Mouse (Mus musculus) lung, embryonic 14.5 days (tissue): ENCODE results near the gene Zfp618. TPM values are rescaled to one million over a fixed set of nuclear protein-coding genes. Genes with fewer than 3 reads are reported as not detected.
A peak's percentile ranks its signal among the peaks of the same experiment; 100 is the strongest.

Source experiments
- ATAC-seq: fragments of 200-750 bp; cut with Nextera tagmentation; 2 replicates; pipeline ENCODE4 v1.8.0; 2017; ENCODE audit warnings: mild to moderate bottlenecking, moderate TSS enrichment, moderate library complexity; ENCODE audit not compliant: insufficient read depth
- DNase-seq: peaks from one replicate; pipeline ENCODE4 v3.0.0-alpha.2; 2015
- H3K27ac ChIP-seq: fragments of 300-500 bp; sonication (generic); 2 replicates; pipeline ENCODE4 v1.5.1; 2014; ENCODE audit warnings: low read depth, mild to moderate bottlenecking, moderate library complexity
- H3K27me3 ChIP-seq: fragments of 300-500 bp; sonication (generic); 2 replicates; pipeline ENCODE4 v1.6.1; 2014; ENCODE audit warnings: low read length, control low read depth; ENCODE audit not compliant: insufficient read depth
- H3K36me3 ChIP-seq: fragments of 300-500 bp; sonication (generic); 2 replicates; pipeline ENCODE4 v1.6.1; 2014; ENCODE audit warnings: control low read depth; ENCODE audit not compliant: insufficient read depth
- H3K4me1 ChIP-seq: fragments of 300-500 bp; sonication (generic); 2 replicates; pipeline ENCODE4 v1.6.1; 2014; ENCODE audit warnings: antibody characterized with exemption, control low read depth; ENCODE audit not compliant: insufficient read depth
- H3K4me2 ChIP-seq: fragments of 300-500 bp; sonication (generic); 2 replicates; pipeline ENCODE4 v1.6.1; 2014; ENCODE audit warnings: mild to moderate bottlenecking
- H3K4me3 ChIP-seq: fragments of 300-500 bp; sonication (generic); 2 replicates; pipeline ENCODE4 v1.5.1; 2014; ENCODE audit warnings: low read depth, low read length
- H3K9ac ChIP-seq: fragments of 300-500 bp; sonication (generic); 2 replicates; pipeline ENCODE4 v1.6.1; 2014
- H3K9me3 ChIP-seq: fragments of 300-500 bp; sonication (generic); 2 replicates; pipeline ENCODE4 v1.6.1; 2016; ENCODE audit warnings: low read depth, low read length, control low read depth
- CTCF ChIP-seq: IDR thresholded peaks from 2 replicates; pipeline ENCODE4 v1.5.1; 2016; ENCODE audit warnings: antibody characterized with exemption, low read depth
- WGBS: fragments of 180-500 bp; shearing (Covaris S2); extraction: QIAGEN DNeasy Blood & Tissue Kit; methylation state at CpG from one replicate; pipeline ENCODE4 v1.1.7; 2014; 5-methylcytosine and 5-hydroxymethylcytosine counted together
- polyA plus RNA-seq: library from polyadenylated mRNA; unstranded; fragments of >200 nt; fragmentation: Nextera tagmentation; extraction: Ambion mirVana; gene quantifications from 2 replicates; pipeline ENCODE4 v1.2.1, GENCODE M21; 2014

Gene Zfp618
- polyA plus RNA-seq, 1 experiment from 2014 or later = 24.5 TPM

- Histone ChIP-seq H3K9ac (no peak overlapping the region), H3K4me3 (no peak overlapping the region), H3K27ac (no peak overlapping the region), H3K36me3 (no peaks in the 10 kb centered on the region), H3K9me3 (no peaks in the 10 kb centered on the region), H3K4me1 (no peaks in the 10 kb centered on the region), H3K4me2 (no peak overlapping the region), H3K27me3 (no peaks in the 10 kb centered on the region)
- ATAC-seq = no peak
- no peak for DNase-seq
- WGBS = 59% methylated on average over 4 of the region's 4 CpGs
- no peak for TF ChIP-seq CTCF
Measured at GRCm38 (mm10) chr4:62963806-62964205, 1.6 kb upstream of the Zfp618 start.

- Histone ChIP-seq H3K9ac (peak overlapping the region; percentile 99), H3K27ac (peak overlapping the region; percentile 95), H3K4me2 (peak overlapping the region; percentile 73), H3K4me1 (peaks cover 9% of the 10 kb centered on the region), H3K4me3 (peak overlapping the region; percentile 76), H3K9me3 (no peaks in the 10 kb centered on the region), H3K27me3 (no peaks in the 10 kb centered on the region), H3K36me3 (no peaks in the 10 kb centered on the region)
- 1% methylated on average over 32 of the region's 52 CpGs for WGBS
- TF ChIP-seq CTCF = no peak
- DNase-seq (peak; percentile 45), ATAC-seq (peak; percentile 51; the same call in 1 of the 2 replicates)
Measured at GRCm38 (mm10) chr4:62964844-62965496, 403 bp upstream of the Zfp618 start.

- Histone ChIP-seq H3K4me3 (no peak overlapping the region), H3K4me2 (no peak overlapping the region), H3K36me3 (no peaks in the 10 kb centered on the region), H3K9me3 (no peaks in the 10 kb centered on the region), H3K4me1 (peaks cover 18% of the 10 kb centered on the region), H3K27ac (no peak overlapping the region), H3K9ac (no peak overlapping the region), H3K27me3 (no peaks in the 10 kb centered on the region)
- DNase-seq (no peak), ATAC-seq (no peak)
- WGBS = 76% methylated on average over 5 of the region's 5 CpGs
- TF ChIP-seq CTCF = no peak
Measured at GRCm38 (mm10) chr4:62969526-62969925, 4.2 kb downstream of the Zfp618 start.

GRCm38 (mm10) chr4:62971991-62972390, 6.6 kb downstream of the Zfp618 start:
- TF ChIP-seq CTCF = no peak
- Histone ChIP-seq H3K36me3 (no peaks in the 10 kb centered on the region), H3K4me3 (no peak overlapping the region), H3K4me1 (peaks cover 18% of the 10 kb centered on the region), H3K9ac (no peak overlapping the region), H3K27ac (no peak overlapping the region), H3K4me2 (no peak overlapping the region), H3K9me3 (no peaks in the 10 kb centered on the region), H3K27me3 (no peaks in the 10 kb centered on the region)
- ATAC-seq (no peak), DNase-seq (peak; percentile 24)
- WGBS = 74% methylated on average over 1 of the region's 1 CpGs

GRCm38 (mm10) chr4:62973086-62973485, 7.7 kb downstream of the Zfp618 start:
- Histone ChIP-seq H3K4me2 (no peak overlapping the region), H3K9me3 (no peaks in the 10 kb centered on the region), H3K36me3 (no peaks in the 10 kb centered on the region), H3K4me3 (no peak overlapping the region), H3K27me3 (no peaks in the 10 kb centered on the region), H3K9ac (no peak overlapping the region), H3K27ac (no peak overlapping the region), H3K4me1 (peaks cover 18% of the 10 kb centered on the region)
- ATAC-seq = no peak
- 65% methylated on average over 3 of the region's 3 CpGs for WGBS
- DNase-seq = no peak
- TF ChIP-seq CTCF = no peak

GRCm38 (mm10) chr4:62974901-62975300, 9.5 kb downstream of the Zfp618 start:
- WGBS = 76% methylated on average over 2 of the region's 2 CpGs
- H3K4me2 ChIP-seq = no peak overlapping the region
- no peaks in the 10 kb centered on the region for H3K36me3 ChIP-seq
- no peak for DNase-seq
- H3K9ac ChIP-seq = no peak overlapping the region
- H3K27me3 ChIP-seq = no peaks in the 10 kb centered on the region
- no peak overlapping the region for H3K4me3 ChIP-seq
- no peaks in the 10 kb centered on the region for H3K9me3 ChIP-seq
- TF ChIP-seq CTCF = no peak
- no peak for ATAC-seq
- H3K4me1 ChIP-seq = peaks cover 10% of the 10 kb centered on the region
- no peak overlapping the region for H3K27ac ChIP-seq

GRCm38 (mm10) chr4:62975541-62975940, 10.2 kb downstream of the Zfp618 start:
- DNase-seq = no peak
- TF ChIP-seq CTCF = no peak
- ATAC-seq = no peak
- Histone ChIP-seq H3K9ac (no peak overlapping the region), H3K27ac (no peak overlapping the region), H3K36me3 (no peaks in the 10 kb centered on the region), H3K4me2 (no peak overlapping the region), H3K27me3 (no peaks in the 10 kb centered on the region), H3K4me1 (peaks cover 7% of the 10 kb centered on the region), H3K9me3 (no peaks in the 10 kb centered on the region), H3K4me3 (no peak overlapping the region)
- 86% methylated on average over 6 of the region's 6 CpGs for WGBS
